Mouse (Mus musculus): ENCODE results near the gene Myt1l. TPM values are rescaled to one million over a fixed set of nuclear protein-coding genes. Genes with fewer than 3 reads are reported as not detected.

Gene Myt1l
- total and polyA plus RNA-seq, 2 experiments from 2014 or later, result 0.34 TPM; not detected in 1

DNA sequence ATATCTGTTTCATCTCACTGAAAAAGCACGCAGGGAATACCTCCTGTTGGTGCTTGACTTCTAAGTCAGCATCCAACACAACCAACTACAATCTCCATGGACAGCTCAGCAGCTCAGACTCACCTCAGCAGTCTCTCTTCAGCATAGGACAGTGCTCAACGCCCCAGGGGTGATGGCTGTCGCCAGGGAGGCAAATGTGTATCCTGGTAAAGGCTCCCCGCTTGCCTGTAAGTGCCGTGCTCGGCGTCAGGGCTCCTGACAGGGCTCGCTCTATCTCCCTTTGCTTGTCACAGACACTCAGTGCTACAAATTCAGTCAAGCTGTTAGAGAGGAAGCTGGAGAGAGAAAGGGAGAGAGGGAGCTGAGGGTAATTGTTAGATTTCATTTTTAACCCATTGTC lies 158.1 kb downstream of the Myt1l start:
- TF ChIP-seq EP300 (IDR thresholded peaks at IDR 0.05; ENCODE audit: low read depth) (no peak), CTCF (IDR thresholded peaks at IDR 0.05; ENCODE audit: low read depth) (no peak)
- Histone ChIP-seq H3K9ac (replicated peaks; ENCODE audit: low read depth, low read length) (no peak overlapping the region), H3K4me3 (ENCODE audit: low read depth, low read length) (no peak overlapping the region), H3K27ac (ENCODE audit: low read depth) (no peak overlapping the region), H3K27me3 (ENCODE audit: control insufficient read depth, insufficient read depth, low read length) (no peaks in the 10 kb centered on the region), H3K4me2 (ENCODE audit: low read depth, low read length) (no peak overlapping the region), H3K9me3 (replicated peaks; ENCODE audit: control insufficient read depth, low read length) (no peaks in the 10 kb centered on the region), H3K4me1 (ENCODE audit: control insufficient read depth, insufficient read depth) (no peaks in the 10 kb centered on the region), H3K36me3 (replicated peaks; ENCODE audit: control insufficient read depth, insufficient read depth, low read length) (no peaks in the 10 kb centered on the region)
- WGBS, result 21% methylated on average over 8 of the region's 8 CpGs
- no peak for ATAC-seq (ENCODE audit: insufficient read depth, low read depth)
- DNase-seq (ENCODE audit: low spot score), result no peak

DNA sequence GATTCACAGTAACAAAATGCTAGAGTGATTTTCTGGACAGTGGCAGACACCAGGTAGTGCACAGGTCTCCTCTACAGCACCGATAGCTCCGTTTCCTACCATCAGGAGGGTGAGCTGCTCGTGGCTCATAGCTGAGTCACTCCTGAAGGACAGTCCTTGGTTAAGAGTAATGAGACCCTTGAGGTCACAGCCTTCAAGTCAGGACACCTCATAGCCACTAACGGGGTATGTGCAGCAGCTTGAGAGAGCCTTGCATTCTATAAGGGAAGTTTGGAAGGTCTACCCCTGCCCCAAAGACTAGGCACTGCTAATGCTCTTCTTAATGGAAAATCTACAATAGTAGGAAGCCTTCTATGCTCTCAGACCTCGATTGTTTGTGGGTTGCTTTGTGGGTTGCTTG lies 163.4 kb downstream of the Myt1l start:
- WGBS, result 74% methylated on average over 5 of the region's 5 CpGs
- TF ChIP-seq EP300 (IDR thresholded peaks at IDR 0.05; ENCODE audit: low read depth), result no peak
- no peak for TF ChIP-seq CTCF (IDR thresholded peaks at IDR 0.05; ENCODE audit: low read depth)
- Histone ChIP-seq H3K9ac (replicated peaks; ENCODE audit: low read depth, low read length) (no peak overlapping the region), H3K4me1 (ENCODE audit: control insufficient read depth, insufficient read depth) (peaks cover 12% of the 10 kb centered on the region; the same call in 1 of the 2 replicates), H3K27me3 (ENCODE audit: control insufficient read depth, insufficient read depth, low read length) (no peaks in the 10 kb centered on the region; the same call in 1 of the 2 replicates), H3K27ac (ENCODE audit: low read depth) (no peak overlapping the region), H3K4me3 (ENCODE audit: low read depth, low read length) (no peak overlapping the region), H3K36me3 (replicated peaks; ENCODE audit: control insufficient read depth, insufficient read depth, low read length) (no peaks in the 10 kb centered on the region), H3K4me2 (ENCODE audit: low read depth, low read length) (no peak overlapping the region), H3K9me3 (replicated peaks; ENCODE audit: control insufficient read depth, low read length) (no peaks in the 10 kb centered on the region)
- DNase-seq (ENCODE audit: low spot score) (no peak), ATAC-seq (ENCODE audit: insufficient read depth, low read depth) (no peak)

DNA sequence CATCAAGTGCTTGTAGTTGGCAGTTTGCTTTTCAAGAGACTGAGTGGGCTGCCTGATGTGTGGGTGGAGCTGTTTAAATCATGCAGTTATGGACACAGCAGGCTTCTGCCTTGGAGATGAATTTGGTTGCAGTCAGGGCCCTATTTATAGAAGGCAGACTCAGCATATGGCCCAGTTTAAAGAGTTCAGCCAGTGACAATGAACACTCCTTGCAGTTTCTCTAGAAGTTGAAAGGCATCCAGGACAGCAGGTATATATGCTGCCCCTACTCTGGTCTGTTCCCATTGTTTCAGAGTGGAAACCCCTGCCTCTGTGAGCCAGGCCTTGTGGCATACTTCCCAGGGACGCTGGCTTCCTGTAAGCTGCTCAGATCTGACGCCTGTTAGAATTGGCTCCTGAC lies 167.0 kb downstream of the Myt1l start:
- Histone ChIP-seq H3K4me2 (ENCODE audit: low read depth, low read length) (no peak overlapping the region), H3K4me3 (ENCODE audit: low read depth, low read length) (no peak overlapping the region), H3K9me3 (replicated peaks; ENCODE audit: control insufficient read depth, low read length) (no peaks in the 10 kb centered on the region), H3K4me1 (ENCODE audit: control insufficient read depth, insufficient read depth) (peaks cover 28% of the 10 kb centered on the region; the same call in 1 of the 2 replicates), H3K27me3 (ENCODE audit: control insufficient read depth, insufficient read depth, low read length) (no peaks in the 10 kb centered on the region; the same call in 1 of the 2 replicates), H3K9ac (replicated peaks; ENCODE audit: low read depth, low read length) (no peak overlapping the region), H3K36me3 (replicated peaks; ENCODE audit: control insufficient read depth, insufficient read depth, low read length) (no peaks in the 10 kb centered on the region), H3K27ac (ENCODE audit: low read depth) (0 out of 2 replicates have a peak overlapping the region, but pooled peaks have one; percentile 1)
- ATAC-seq (ENCODE audit: insufficient read depth, low read depth) (peak; percentile 33; the same call in 1 of the 2 replicates), DNase-seq (ENCODE audit: low spot score) (no peak)
- WGBS, result 30% methylated on average over 2 of the region's 2 CpGs
- no peak for TF ChIP-seq CTCF (IDR thresholded peaks at IDR 0.05; ENCODE audit: low read depth)
- TF ChIP-seq EP300 (IDR thresholded peaks at IDR 0.05; ENCODE audit: low read depth), result no peak

DNA sequence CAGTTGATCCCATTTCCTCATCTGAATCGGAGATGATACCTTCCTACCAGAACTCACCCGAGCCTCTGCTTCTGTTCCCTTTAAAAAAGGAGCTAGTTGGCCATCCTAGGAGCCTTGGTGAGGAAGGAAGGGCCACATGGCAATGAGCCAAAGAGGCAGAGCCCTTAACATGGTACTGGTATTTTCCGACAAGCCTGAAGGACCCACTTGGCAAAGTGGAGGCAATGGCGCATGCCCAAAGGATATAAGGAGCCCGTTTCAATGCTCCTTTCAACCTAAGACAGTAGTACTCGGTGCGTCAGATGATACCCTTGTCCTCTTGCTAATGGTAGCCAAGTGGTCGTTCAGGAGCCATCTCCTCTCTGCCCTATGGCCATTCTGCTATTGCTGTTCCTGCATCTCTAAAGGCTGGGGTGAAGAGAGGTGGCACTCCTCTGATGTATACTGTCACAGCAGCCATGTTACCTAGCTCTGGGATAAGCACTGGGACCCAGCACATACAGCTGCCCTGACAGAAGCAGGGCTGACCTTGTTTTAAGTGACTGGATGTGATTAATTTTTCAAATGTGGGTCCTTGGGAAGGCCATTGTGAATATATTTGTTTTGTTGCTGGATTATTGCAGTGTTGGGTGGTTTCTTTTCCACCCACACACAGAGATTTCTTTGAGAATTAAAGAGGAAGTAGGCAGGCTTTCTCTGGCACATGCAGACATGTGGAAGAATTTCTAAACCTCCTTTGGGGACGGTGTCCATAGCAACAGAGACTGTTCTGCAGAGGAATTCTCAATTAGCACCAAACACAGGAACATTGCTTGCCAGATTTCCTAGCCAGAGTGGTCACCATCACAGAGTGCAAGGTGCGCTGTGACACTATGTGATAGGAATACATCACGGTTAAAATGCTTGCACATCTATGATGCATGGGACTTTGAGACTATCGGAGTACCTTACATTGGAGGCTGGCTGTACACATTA lies 169.6 kb downstream of the Myt1l start:
- no peaks in the 10 kb centered on the region for H3K9me3 ChIP-seq (replicated peaks; ENCODE audit: control insufficient read depth, low read length)
- peaks cover 28% of the 10 kb centered on the region for H3K4me1 ChIP-seq (ENCODE audit: control insufficient read depth, insufficient read depth)
- H3K9ac ChIP-seq (replicated peaks; ENCODE audit: low read depth, low read length), result no peak overlapping the region
- H3K27ac ChIP-seq (ENCODE audit: low read depth), result no peak overlapping the region
- TF ChIP-seq EP300 (IDR thresholded peaks at IDR 0.05; ENCODE audit: low read depth) (no peak), CTCF (IDR thresholded peaks at IDR 0.05; ENCODE audit: low read depth) (no peak)
- no peak overlapping the region for H3K4me2 ChIP-seq (ENCODE audit: low read depth, low read length)
- no peak overlapping the region for H3K4me3 ChIP-seq (ENCODE audit: low read depth, low read length)
- WGBS, result 71% methylated on average over 12 of the region's 12 CpGs
- no peaks in the 10 kb centered on the region for H3K36me3 ChIP-seq (replicated peaks; ENCODE audit: control insufficient read depth, insufficient read depth, low read length)
- ATAC-seq (ENCODE audit: insufficient read depth, low read depth), result no peak
- no peak for DNase-seq (ENCODE audit: low spot score)
- H3K27me3 ChIP-seq (ENCODE audit: control insufficient read depth, insufficient read depth, low read length), result no peaks in the 10 kb centered on the region

DNA sequence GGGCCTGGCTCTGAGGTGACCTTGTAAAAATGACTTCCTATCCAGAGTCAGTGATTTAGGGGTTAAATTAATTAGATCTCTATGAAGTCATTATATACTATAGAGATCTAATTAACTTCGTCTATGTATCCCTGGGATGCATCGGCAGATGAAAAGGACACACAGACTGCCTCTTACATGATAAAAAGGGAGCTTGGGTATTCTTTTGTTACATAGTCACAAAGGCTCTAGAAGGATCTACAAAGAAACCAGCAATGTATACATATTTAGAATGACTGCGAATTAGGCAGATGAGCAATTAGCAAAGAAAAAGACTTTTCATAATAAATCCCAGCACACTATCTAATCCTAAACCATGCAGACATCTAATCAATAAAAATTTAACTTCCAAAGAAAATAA lies 170.4 kb downstream of the Myt1l start:
- Histone ChIP-seq H3K27me3 (ENCODE audit: control insufficient read depth, insufficient read depth, low read length) (no peaks in the 10 kb centered on the region), H3K27ac (ENCODE audit: low read depth) (no peak overlapping the region), H3K9ac (replicated peaks; ENCODE audit: low read depth, low read length) (no peak overlapping the region), H3K36me3 (replicated peaks; ENCODE audit: control insufficient read depth, insufficient read depth, low read length) (no peaks in the 10 kb centered on the region), H3K4me1 (ENCODE audit: control insufficient read depth, insufficient read depth) (peaks cover 28% of the 10 kb centered on the region), H3K4me3 (ENCODE audit: low read depth, low read length) (no peak overlapping the region), H3K4me2 (ENCODE audit: low read depth, low read length) (no peak overlapping the region), H3K9me3 (replicated peaks; ENCODE audit: control insufficient read depth, low read length) (no peaks in the 10 kb centered on the region)
- 81% methylated on average over 3 of the region's 3 CpGs for whole genome bisulfite sequencing
- TF ChIP-seq CTCF (IDR thresholded peaks at IDR 0.05; ENCODE audit: low read depth) (no peak), EP300 (IDR thresholded peaks at IDR 0.05; ENCODE audit: low read depth) (no peak)
- DNase-seq (ENCODE audit: low spot score), result no peak
- ATAC-seq (ENCODE audit: insufficient read depth, low read depth), result no peak

All from heart, postnatal 0 days (tissue).